Mouse (Mus musculus) cerebellum, adult (tissue): Measurements from ENCODE around the gene Trappc2l.

ENCODE experiments used
- ATAC-seq: cut with Nextera tagmentation; 2 replicates; pipeline ENCODE4 v1.9.2; 2017; ENCODE audit warnings: mild to moderate bottlenecking, moderate library complexity, mixed read lengths; ENCODE audit not compliant: insufficient number of reproducible peaks, low FRiP score, low TSS enrichment

Gene Trappc2l

DNA sequence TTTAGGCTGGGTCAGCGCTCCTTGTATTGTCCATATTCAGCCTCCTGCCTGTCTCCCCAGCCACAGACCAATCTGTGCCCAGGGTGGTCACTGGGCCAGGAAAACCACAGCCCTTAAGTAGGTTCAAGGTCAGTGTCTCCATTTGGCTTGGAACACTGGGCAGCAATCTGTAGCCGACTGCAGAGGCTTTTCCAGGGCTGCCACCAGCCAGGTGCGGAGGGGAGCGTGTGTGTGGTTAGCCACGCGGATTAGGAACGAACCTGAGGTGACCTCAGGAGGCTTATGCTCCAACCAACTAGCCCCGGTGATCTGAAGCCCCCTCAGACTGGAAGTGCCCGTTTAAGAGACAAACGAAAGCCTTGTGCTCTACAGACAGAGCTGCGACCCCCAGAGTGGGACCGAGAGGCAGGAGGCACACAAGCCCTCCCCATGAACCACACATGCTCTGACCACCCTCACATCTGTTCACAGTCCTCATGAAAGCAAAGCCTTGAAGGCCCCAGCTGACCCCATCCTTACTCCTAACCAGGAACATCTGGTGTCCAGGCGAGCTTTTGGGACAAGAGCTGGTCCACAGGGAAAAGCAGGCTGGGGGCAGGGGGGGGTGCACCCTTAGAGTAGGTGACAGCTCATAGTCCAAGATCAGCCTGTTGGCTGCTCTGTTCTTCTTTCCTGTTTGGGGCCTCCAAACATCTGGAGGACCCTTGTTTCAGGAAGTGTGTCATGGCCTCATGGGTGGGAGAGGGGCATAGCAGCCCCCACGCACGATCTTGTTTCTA is 36.9 kb downstream of the Trappc2l start:
- no peak for ATAC-seq

DNA sequence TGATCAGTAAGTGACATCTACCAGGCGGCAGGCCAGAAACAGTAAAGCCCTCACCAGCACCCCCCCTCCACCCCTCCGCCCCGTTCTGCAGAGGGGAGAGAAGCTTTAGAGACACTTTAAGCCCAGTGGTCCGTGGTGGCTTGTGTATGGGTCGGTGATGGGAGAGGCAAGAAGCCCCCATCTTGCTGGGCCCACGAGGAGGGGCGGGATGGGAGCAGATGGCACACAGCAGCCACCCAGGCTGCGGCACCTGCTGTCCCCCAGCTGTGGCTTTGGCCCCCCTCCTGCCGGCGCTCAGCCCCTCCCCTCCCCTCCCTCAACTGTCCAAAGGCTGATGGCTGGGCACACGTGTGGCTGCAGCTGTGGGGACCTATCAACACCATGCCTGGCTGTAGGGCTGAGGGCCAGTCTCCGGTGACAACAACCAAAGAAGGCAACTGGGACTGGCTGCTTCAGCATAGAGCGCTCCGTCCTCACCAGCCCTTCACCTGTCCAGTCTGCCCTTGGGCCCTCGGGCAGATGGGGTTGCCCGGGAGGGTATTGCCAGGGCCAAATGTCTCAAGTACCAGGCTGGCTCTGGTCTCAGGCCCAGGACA is 40.0 kb downstream of the Trappc2l start:
- no peak for ATAC-seq

DNA sequence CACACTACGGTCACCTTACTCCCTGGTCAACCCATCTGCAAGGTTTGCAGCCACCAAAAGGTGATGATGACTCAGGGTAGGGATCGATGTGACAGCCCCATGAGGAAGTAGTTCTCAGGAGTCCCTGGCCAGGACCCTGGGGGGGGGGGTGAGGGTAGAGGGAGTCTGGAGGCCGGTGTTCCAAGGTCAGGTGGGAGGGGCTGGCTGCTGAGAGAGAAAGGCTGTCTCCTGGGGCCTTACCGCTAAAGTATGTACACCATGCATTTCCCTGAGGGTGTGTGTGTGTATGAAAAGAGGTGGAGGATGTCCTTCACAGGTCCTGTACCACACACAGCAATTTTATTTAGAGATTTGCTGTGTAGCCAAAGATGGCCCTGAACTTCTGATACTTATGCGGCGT is 41.2 kb downstream of the Trappc2l start:
- no peak for ATAC-seq

DNA sequence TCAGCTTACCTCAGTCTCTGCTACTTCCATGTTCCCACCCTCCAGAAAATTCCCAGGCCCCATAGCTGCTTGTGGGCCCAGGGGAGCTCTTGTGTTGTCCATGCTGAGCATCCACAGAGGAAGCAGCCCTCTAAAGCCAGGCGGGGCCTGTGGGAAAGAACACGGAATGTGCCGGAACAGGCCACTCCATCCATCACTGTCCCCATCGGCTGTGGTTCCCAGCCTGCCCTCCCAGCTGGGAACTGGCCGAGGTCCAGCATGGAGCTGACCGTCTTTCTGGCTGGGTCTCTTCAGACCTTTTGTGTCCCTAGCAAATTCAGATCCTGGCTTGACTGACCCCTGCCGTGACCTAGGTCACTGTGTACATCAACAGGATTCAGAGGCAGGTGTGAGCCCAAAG is 43.3 kb downstream of the Trappc2l start:
- ATAC-seq, result no peak

DNA sequence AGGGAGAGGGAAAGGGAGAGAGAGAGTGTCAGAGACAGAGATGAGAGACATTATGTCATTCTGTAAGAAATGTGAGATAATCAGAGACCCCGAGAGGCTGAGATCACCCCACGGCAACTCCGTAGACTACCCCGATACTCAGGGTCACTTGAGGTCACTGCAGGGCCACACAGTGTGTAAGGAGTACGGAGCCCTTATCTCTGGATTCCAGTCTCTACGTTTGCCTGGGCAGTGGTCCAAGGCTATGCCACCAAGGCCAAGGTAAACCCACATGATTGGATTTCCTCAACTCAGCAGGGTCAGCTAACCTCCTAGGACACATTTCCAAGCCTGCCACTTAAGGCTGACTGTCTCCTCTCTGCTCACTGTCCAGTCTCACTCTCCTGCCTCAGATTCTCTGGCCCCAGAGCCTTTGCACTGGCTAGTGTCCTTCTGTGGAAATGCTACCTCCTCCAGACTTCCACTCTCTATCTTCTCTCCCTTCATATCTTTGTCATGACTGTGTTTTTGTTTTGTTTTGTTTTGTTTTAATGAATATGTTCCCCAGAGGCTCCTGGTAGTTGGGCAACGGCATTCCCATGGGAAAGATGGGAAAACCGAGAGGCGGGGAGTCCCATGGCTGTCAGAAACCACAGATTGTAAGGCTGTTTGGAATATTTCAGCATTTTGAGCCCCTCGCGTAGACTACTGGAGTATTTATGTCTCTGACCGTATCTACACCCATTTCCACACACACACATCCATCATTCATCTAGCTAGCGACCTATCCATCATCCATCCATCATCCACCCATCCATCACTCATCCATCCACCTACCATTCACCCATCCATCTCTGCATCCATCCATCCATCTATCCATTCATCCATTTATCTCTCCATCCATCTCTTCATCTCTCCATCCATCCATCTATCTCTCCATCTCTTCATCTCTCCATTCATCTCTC is 44.9 kb downstream of the Trappc2l start:
- ATAC-seq, result no peak

DNA sequence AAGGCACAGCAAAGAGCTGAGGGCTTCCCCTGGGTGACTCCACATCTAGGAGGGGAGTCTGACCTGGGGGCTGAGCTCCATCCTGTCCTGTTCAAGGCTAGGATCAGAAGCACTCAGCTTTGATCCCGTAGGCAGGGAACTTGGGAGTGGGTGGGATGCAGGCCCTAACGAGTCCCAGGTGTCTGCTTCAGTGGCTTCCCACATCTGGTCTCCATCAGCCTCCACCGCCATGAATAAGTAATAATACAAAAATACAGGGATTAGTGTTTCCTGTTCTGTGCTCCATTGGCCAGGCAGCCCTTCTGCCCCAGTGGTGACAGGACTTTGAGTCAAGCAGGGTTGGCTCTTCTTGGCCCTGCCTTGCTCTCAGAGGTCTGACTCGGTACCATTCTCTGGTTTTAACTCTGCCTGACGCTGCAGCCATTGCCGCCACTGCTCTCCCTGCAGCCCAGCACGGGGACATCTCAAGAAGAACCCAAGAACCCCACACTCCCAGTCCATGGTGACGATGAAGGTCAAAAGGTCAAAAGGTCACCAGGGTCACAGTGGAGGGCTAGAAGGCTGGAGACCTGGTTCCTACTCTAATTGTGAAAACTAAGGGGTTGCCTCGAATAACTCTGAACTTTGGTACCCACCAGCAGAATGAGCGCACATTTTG is 46.8 kb downstream of the Trappc2l start:
- no peak for ATAC-seq

DNA sequence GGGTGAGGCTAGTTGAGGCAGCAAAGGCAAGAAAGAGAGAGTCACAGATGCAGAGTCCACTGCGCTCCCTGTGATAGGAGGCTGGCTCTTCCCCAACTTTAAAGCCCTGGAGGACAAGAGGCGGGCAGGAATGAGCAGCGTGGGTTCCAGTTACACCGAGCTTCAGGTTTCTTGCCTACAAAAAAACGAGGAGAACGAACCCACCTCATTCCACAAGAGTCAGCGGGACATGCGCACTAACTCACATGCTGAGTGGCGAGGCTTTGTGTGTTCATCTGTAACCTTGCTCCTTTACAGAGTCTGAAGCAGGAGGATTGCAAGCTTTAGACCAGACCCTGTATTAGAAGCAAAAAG is 47.3 kb downstream of the Trappc2l start:
- no peak for ATAC-seq

DNA sequence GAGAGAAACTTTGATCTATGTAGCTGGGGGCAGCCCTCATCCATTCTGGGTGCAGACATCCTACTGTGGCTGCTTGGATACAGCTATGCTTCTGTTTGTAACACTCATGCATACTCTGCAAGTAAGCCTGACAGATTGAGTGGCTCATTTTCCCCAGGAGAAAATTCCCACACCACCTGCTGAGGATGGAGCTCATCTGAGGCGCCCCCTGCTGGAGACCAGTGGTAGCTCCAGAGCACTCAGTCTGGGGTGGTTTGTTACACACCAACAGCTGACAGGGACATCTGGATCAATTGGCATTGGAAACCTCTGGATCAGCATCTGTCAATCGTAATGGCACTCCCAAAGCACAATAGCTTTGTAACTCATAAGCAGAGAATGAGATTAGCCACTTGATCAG is 48.6 kb downstream of the Trappc2l start:
- no peak for ATAC-seq

DNA sequence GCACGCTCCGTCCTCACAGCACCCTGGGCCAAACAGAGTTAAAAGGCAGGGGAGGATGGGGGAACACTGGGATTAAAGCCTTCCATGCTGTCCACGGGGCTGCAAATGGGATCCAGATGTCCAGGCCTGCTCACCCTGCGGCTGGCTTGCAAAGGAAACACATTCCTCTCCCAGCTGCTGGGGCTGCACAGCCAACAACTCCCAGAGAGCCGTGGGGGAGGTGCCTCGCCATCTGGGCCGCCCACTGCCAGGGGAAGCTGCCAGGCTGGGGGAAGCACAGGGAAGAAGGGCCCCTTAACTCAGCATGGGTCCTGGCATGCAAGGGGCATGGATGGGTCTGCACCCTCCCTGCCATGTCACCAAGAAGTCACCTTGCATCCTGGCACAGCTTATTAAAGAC is 49.7 kb downstream of the Trappc2l start:
- no peak for ATAC-seq

DNA sequence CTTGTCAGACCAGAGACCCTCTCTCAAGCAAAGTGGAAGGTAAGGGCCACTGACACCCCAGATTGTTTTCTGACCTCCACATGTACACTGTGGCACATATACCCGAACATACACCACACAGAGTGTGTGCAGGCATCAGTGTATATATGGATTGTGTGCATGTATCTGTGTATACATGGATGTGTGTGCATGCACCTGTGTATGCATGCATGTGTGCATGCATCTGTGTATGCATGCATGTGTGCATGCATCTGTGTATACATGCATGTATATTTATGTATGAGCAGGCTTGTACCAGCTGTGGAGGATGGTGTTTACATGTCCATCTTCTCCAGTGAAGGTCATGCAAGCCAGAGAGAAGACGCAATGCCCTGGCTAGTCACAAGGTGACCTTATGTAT is 50.5 kb downstream of the Trappc2l start:
- no peak for ATAC-seq

DNA sequence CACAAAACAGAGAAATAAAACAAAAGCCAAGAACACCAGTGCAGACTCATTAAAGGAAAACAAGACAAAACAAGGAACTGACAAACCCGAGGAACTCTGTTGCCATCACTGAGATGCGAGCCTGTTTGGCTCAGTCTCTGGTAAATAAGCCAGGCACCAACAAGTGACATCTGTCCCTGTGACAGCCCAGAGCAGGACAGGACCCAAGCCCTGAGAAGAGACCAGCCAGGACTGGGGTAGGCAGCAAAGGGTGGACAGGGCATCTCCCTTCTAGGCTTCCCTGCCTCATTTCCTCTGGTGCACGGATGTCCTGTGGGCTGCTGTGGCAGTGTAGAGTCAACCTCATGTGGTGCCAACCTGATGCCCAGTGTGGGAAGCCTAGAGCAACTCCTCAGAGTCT is 51.7 kb downstream of the Trappc2l start:
- no peak for ATAC-seq

DNA sequence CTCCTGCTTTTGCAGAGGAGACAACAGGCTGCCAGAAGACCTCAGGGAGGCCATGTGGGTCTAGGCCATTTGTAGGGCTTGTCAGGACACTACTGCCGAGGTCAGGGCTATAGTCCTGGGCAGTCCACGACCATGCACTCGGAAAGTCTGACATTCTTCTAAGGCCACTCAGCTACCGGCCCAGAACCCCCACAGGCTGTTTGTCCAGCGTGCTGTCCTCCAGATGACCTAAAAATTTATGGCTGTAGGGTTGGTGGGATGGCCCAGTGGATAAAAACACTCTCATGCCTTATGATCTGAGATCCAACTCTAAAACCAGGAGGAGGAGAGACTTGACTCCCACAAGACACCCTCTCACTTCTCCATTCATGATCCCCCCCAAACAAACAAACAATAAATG is 52.2 kb downstream of the Trappc2l start:
- ATAC-seq, result no peak

DNA sequence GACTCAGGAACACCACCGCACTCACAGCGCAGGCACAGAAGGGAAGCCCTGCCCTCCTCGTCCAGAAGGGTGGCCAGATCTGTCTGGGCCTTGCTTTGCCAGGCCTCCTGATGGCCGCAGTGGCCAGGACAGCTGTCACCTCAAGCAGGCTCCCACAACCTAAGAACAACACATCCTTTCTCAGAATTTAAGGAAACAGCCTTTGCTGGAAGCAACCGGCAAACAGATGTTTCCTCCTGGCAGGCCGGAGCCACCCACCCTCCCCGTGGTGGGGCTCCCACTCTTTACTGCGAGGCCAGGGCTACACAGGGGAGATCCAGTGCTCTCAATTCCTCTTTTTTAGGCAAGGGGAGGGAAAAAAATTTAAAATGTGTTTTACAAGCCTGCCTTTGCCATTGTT is 53.8 kb downstream of the Trappc2l start:
- peak; percentile 64; the same call in 1 of the 2 replicates for ATAC-seq

DNA sequence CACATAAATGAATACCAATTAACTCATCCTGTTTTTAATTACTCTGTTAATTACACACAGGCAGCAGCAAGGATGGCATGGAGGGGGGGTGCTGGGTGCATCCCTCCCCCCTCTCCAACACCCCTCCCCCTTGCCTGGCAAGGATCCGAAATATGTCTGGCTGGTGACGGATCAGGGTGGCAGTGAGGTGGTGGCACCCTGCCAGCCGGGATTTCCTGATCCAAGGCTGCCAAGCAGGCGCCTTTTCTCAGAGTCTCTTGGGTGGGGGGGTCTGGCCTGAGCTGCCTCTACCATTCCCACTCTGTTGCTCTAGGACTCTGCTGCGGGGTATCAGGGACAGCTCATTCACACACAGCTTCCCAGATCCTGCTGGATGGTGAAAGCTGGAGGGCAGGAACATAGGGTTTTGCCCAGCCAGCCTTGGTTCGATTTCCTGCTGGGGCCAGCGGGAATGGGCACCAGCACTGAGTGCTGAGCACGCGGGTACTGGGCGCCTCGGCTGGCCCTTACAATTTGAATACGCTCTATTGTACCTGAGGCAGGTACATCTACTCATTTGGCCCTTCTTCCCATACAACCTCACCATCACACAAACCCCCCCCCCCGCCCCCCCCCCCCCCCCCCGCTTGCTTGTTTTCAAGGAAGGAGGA is 54.4 kb downstream of the Trappc2l start:
- ATAC-seq, result no peak
